Mouse (Mus musculus) CH12.LX (cell line): ENCODE measurements around the gene Ovca2. TPM values are rescaled to one million over a fixed set of nuclear protein-coding genes. Genes with fewer than 3 reads are reported as not detected.

ENCODE experiments used
- DNase-seq: peaks from one replicate; pipeline ENCODE4 v3.0.0-alpha.2; 2013; ENCODE audit errors: extremely low read depth
- H3K27ac ChIP-seq: 2 replicates; pipeline ENCODE4 v1.5.1; 2012; ENCODE audit warnings: low read depth, mild to moderate bottlenecking, control low read depth, moderate library complexity; ENCODE audit not compliant: insufficient read depth
- H3K27me3 ChIP-seq: replicated peaks from 2 replicates; pipeline ENCODE3; 2012; ENCODE audit warnings: inconsistent platforms
- H3K36me3 ChIP-seq, 2 experiments: replicated peaks in 1 of 2; 2 replicates each; pipeline versions ENCODE3 to v1.6.1; 2012; ENCODE audit warnings: inconsistent platforms in 1 of 2, low read length in 1 of 2, mild to moderate bottlenecking in 1 of 2, mixed read lengths in 1 of 2, moderate library complexity in 1 of 2; ENCODE audit not compliant: control insufficient read depth in 1 of 2, insufficient read depth in 1 of 2
- H3K4me1 ChIP-seq, 2 experiments: 2 replicates each; pipeline ENCODE4 v1.6.1; 2012; ENCODE audit warnings: inconsistent platforms in 1 of 2, moderate library complexity in 1 of 2; ENCODE audit not compliant: insufficient read depth in 2 of 2, control insufficient read depth in 1 of 2
- H3K4me2 ChIP-seq: 2 replicates; pipeline ENCODE4 v1.6.1; 2012; ENCODE audit warnings: low read depth, mild to moderate bottlenecking, control low read depth; ENCODE audit not compliant: poor library complexity, insufficient read depth, severe bottlenecking
- H3K4me3 ChIP-seq, 3 experiments: fragments of 150-350 bp in 1 of 3; sonication (generic) in 1 of 3; replicated peaks in 1 of 3; 2 replicates each; pipeline versions ENCODE3 to v1.5.1; 2011 to 2012; ENCODE audit warnings: low read depth in 2 of 3, low read length in 2 of 3, mild to moderate bottlenecking in 2 of 3, moderate library complexity in 2 of 3, control low read depth in 1 of 3, improper control_type of control experiment in 1 of 3, inconsistent platforms in 1 of 3, mixed read lengths in 1 of 3; ENCODE audit not compliant: poor library complexity in 1 of 3
- H3K79me2 ChIP-seq: replicated peaks from 2 replicates; pipeline ENCODE4 v1.6.1; 2012; ENCODE audit warnings: mild to moderate bottlenecking, moderate library complexity; ENCODE audit not compliant: control insufficient read depth, poor library complexity, insufficient read depth, severe bottlenecking; ENCODE audit errors: extremely low read depth
- H3K9ac ChIP-seq: 2 replicates; pipeline ENCODE4 v1.6.1; 2012; ENCODE audit warnings: low read depth, mild to moderate bottlenecking, control low read depth, moderate library complexity; ENCODE audit not compliant: insufficient read depth
- H3K9me3 ChIP-seq: replicated peaks from 2 replicates; pipeline ENCODE3; 2012; ENCODE audit warnings: low read length, inconsistent platforms, mixed read lengths
- BHLHE40 ChIP-seq: IDR thresholded peaks from 2 replicates; pipeline ENCODE4 v1.6.1; 2011; ENCODE audit warnings: mild to moderate bottlenecking, low read depth, low read length, improper control_type of control experiment
- CHD1 ChIP-seq: IDR thresholded peaks from 2 replicates; pipeline ENCODE4 v1.6.1; 2012; ENCODE audit warnings: low read depth, low read length, improper control_type of control experiment, inconsistent platforms
- CHD2 ChIP-seq: IDR thresholded peaks from 2 replicates; pipeline ENCODE4 v1.6.1; 2011; ENCODE audit warnings: low read length, improper control_type of control experiment
- ELF1 ChIP-seq: IDR thresholded peaks from 2 replicates; pipeline ENCODE4 v1.6.1; 2014; ENCODE audit warnings: low read depth, mild to moderate bottlenecking, inconsistent platforms, low read length, improper control_type of control experiment
- EP300 ChIP-seq: IDR thresholded peaks from 2 replicates; pipeline ENCODE4 v1.6.1; 2011; ENCODE audit warnings: low read length, improper control_type of control experiment
- ETS1 ChIP-seq: conservative IDR thresholded peaks from 2 replicates; pipeline ENCODE4 v1.6.1; 2012; ENCODE audit warnings: low read depth, mild to moderate bottlenecking, inconsistent platforms, low read length, improper control_type of control experiment, moderate library complexity
- GABPA ChIP-seq: IDR thresholded peaks from 2 replicates; pipeline ENCODE4 v1.6.1; 2012; ENCODE audit warnings: low read depth, low read length, improper control_type of control experiment, inconsistent platforms; ENCODE audit not compliant: insufficient replicate concordance
- IRF4 ChIP-seq: IDR thresholded peaks from 2 replicates; pipeline ENCODE4 v1.6.1; 2014; ENCODE audit warnings: low read depth, mild to moderate bottlenecking, inconsistent platforms, low read length, improper control_type of control experiment
- JUND ChIP-seq: conservative IDR thresholded peaks from 2 replicates; pipeline ENCODE4 v1.6.1; 2011; ENCODE audit warnings: low read depth, low read length, improper control_type of control experiment
- KAT2A ChIP-seq: IDR thresholded peaks from 2 replicates; pipeline ENCODE4 v1.6.1; 2012; ENCODE audit warnings: low read length, improper control_type of control experiment, inconsistent platforms; ENCODE audit not compliant: insufficient replicate concordance
- MAFK ChIP-seq: IDR thresholded peaks from 2 replicates; pipeline ENCODE4 v1.6.1; 2011; ENCODE audit warnings: low read length, improper control_type of control experiment; ENCODE audit not compliant: insufficient replicate concordance
- MAZ ChIP-seq: IDR thresholded peaks from 2 replicates; pipeline ENCODE4 v1.6.1; 2012; ENCODE audit warnings: low read depth, mild to moderate bottlenecking, inconsistent platforms, low read length, improper control_type of control experiment, moderate library complexity
- MYC ChIP-seq: IDR thresholded peaks from 2 replicates; pipeline ENCODE4 v1.6.1; 2011; ENCODE audit warnings: low read depth, mild to moderate bottlenecking, improper control_type of control experiment, low read length
- PAX5 ChIP-seq: IDR thresholded peaks from 2 replicates; pipeline ENCODE4 v1.6.1; 2012; ENCODE audit warnings: low read length, inconsistent platforms, mixed read lengths
- POLR2A ChIP-seq: IDR thresholded peaks from 2 replicates; pipeline ENCODE4 v1.6.1; 2011; ENCODE audit warnings: low read depth, mild to moderate bottlenecking, improper control_type of control experiment, low read length
- RAD21 ChIP-seq: IDR thresholded peaks from 2 replicates; pipeline ENCODE4 v1.6.1; 2011; ENCODE audit warnings: low read depth, mild to moderate bottlenecking, low read length, improper control_type of control experiment, moderate library complexity
- RCOR1 ChIP-seq: conservative IDR thresholded peaks from 2 replicates; pipeline ENCODE4 v1.6.1; 2012; ENCODE audit warnings: low read depth, mild to moderate bottlenecking, inconsistent platforms, low read length, improper control_type of control experiment
- SIN3A ChIP-seq: IDR thresholded peaks from 2 replicates; pipeline ENCODE4 v1.6.1; 2012; ENCODE audit warnings: low read length, improper control_type of control experiment, inconsistent platforms
- TCF12 ChIP-seq: IDR thresholded peaks from 2 replicates; pipeline ENCODE4 v1.6.1; 2014; ENCODE audit warnings: low read depth, mild to moderate bottlenecking, inconsistent platforms, low read length, improper control_type of control experiment
- UBTF ChIP-seq: IDR thresholded peaks from 2 replicates; pipeline ENCODE4 v1.6.1; 2012; ENCODE audit warnings: low read depth, mild to moderate bottlenecking, inconsistent platforms, low read length, improper control_type of control experiment, moderate library complexity
- USF2 ChIP-seq: conservative IDR thresholded peaks from 2 replicates; pipeline ENCODE4 v1.6.1; 2011; ENCODE audit warnings: low read depth, low read length, improper control_type of control experiment
- ZMIZ1 ChIP-seq: IDR thresholded peaks from 2 replicates; pipeline ENCODE4 v1.6.1; 2012; ENCODE audit warnings: low read depth, mild to moderate bottlenecking, inconsistent platforms, low read length, improper control_type of control experiment
- dilution Hi-C: fragments of 300-500 bp; cut with MboI; formaldehyde crosslinking; loops from 2 replicates; pipeline ENCODE4 v1.14.3; 2020; ENCODE audit warnings: low sequenced_read_pairs; ENCODE audit not compliant: extremely low pct_unique_long_range_greater_than_20kb, extremely low pct_ligation_motif_present
- in situ Hi-C: fragments of 300-500 bp; cut with MboI; formaldehyde crosslinking; loops from 3 replicates; pipeline ENCODE4 v1.14.3; 2019; ENCODE audit warnings: low sequenced_read_pairs, low pct_ligation_motif_present, low pct_unique_long_range_greater_than_20kb, mixed read lengths
- polyA plus RNA-seq: library from polyadenylated mRNA; unstranded; fragments of >175 nt; gene quantifications from 2 replicates; pipeline ENCODE4 v1.2.1, GENCODE M21; 2012; ENCODE audit warnings: low read depth; ENCODE audit not compliant: insufficient read length
- total RNA-seq, 2 experiments: library from RNA; depleted of rRNA; stranded (reverse); fragments of 300-350 nt in 1 of 2; fragments of >200 nt in 1 of 2; gene quantifications; 2 replicates each; pipeline ENCODE4 v1.2.3; 2012 to 2014

Gene Ovca2
- total and polyA plus RNA-seq, 3 experiments: 20.7 to 86.9 (median 32.1) TPM

- TF ChIP-seq JUND: no peak
- peak; percentile 64 for TF ChIP-seq RAD21
- peak; percentile 82 for TF ChIP-seq ELF1
- TF ChIP-seq KAT2A: peak; percentile 81; the same call in 1 of the 2 replicates
- TF ChIP-seq MAFK: no peak
- TF ChIP-seq POLR2A: peak; percentile 90
- TF ChIP-seq BHLHE40: peak; percentile 72
- TF ChIP-seq UBTF: no peak
- no peak; the same call in none of the 2 replicates for TF ChIP-seq CHD2
- peak; percentile 88 for TF ChIP-seq IRF4
- TF ChIP-seq, all 38 proteins: peak for 25
These were observed 11.7 kb upstream of the Ovca2 start (continued) for GRCm38 (mm10) chr11:75190371-75190724.

- Histone ChIP-seq H3K4me1 (peaks cover 21 to 60% of the 10 kb centered on the region in 2 experiments), H3K9ac (peak overlapping the region; percentile 77), H3K36me3 (peaks cover 3 to 24% of the 10 kb centered on the region in 2 experiments), H3K4me3 (peak overlapping the region; percentile 69 to 100 (median 90)), H3K4me2 (peak overlapping the region; percentile 77), H3K9me3 (peaks cover 8% of the 10 kb centered on the region), H3K79me2 (peaks cover 21% of the 10 kb centered on the region), H3K27me3 (peaks cover 30% of the 10 kb centered on the region), H3K27ac (no peak overlapping the region)
- in situ Hi-C loops: loop anchor here (5.0 kb wide), 2 partner anchors 37 to 97 kb away; no protein-coding TSS in a partner anchor
- dilution Hi-C loops: no loop called here
- peak; percentile 48 for DNase-seq
- TF ChIP-seq BHLHE40: peak; percentile 61
- no peak for TF ChIP-seq SIN3A
- no peak for TF ChIP-seq GABPA
- no peak for TF ChIP-seq PAX5
- no peak for TF ChIP-seq RCOR1
- TF ChIP-seq CHD1: 0 out of 2 replicates have a peak, but pooled peaks have one; percentile 79
- 0 out of 2 replicates have a peak, but pooled peaks have one; percentile 24 for TF ChIP-seq UBTF
- TF ChIP-seq EP300: 0 out of 2 replicates have a peak, but pooled peaks have one; percentile 18
- TF ChIP-seq MAZ: 0 out of 2 replicates have a peak, but pooled peaks have one; percentile 27
- no peak for TF ChIP-seq MAFK
- no peak for TF ChIP-seq MYC
- no peak for TF ChIP-seq TCF12
- no peak for TF ChIP-seq USF2
- no peak for TF ChIP-seq ETS1
- TF ChIP-seq ZMIZ1: no peak
- TF ChIP-seq ELF1: no peak
- no peak for TF ChIP-seq JUND
These were observed 11.2 kb upstream of the Ovca2 start for GRCm38 (mm10) chr11:75189713-75190370.
